Mouse (Mus musculus): Measurements from ENCODE around the gene Gm2956.
"Not testable (repeated sequence)": the region's sequence is repeated elsewhere in the genome, so short reads cannot be mapped to it uniquely, and the experiment has no call there.

Gm2956 gene

DNA sequence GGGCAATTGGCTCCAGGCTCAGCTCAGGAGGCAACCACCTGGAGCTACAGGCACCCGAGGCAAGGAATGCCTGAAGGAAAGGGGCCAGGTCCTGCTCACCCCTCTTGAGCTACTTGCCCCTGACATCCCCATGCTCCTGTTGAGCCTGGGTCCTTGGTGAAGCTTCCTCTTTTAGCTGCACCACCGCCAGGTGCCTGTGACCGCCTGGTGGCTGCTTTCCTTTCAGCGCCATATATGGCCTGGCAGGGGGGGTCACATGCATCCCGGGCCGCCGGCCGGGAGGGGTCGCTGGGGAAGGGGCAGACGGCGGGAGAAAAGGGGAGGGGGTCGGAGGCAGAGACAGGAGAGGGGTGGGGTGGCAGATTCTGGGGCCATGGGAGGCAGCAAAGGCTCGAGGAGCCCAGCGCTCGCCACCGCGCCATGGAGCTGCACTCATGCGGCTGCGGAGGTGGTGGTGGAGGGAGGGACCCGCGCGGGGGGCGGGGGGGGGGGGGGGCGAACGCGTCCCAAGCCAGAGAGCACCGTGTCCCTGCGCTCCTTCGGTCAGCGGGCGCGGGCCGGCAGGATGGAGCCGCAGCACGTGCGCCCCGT, at the start of gene Gm2956:
Gene Gm2956 (plus strand): TSS at position 541 of the 591 bp plus-strand sequence.
- TF ChIP-seq GATA4 (IDR thresholded peaks at IDR 0.05; ENCODE audit: insufficient replicate concordance, low read length), result not testable (repeated sequence)

DNA sequence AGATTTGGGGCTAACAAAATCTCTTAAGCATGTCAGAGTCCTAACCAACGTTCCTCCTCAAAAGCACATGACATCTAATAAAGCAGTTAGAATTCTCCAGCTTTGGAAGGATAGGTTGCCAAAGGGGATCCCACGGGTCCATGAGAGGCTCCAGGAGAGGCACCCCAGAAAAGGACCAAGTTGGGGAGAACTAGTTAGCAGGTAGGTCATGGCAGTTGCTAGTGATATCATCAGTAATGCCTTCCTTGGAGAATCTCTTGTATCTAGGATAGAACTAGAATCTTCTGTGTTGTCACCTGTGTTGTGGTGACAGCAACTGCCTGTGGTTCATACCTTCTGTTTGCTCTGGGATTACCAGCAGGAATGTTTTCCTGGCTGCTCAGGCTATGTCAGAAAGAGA, 62.4 kb downstream of the Gm2956 start, which contains the start of gene Gm10413:
Gene Gm10413 (plus strand): TSS at position 301 of the 400 bp plus-strand sequence.
- TF ChIP-seq GATA4 (IDR thresholded peaks at IDR 0.05; ENCODE audit: insufficient replicate concordance, low read length), result not testable (repeated sequence)
